Mouse (Mus musculus): Measurements from ENCODE around the gene Mageb2. TPM values are rescaled to one million over a fixed set of nuclear protein-coding genes. Genes with fewer than 3 reads are reported as not detected.
"Not testable (repeated sequence)": the region's sequence is repeated elsewhere in the genome, so short reads cannot be mapped to it uniquely, and the experiment has no call there.

Gene Mageb2
- total RNA-seq (2021): not detected
- long read RNA-seq, experiment 1: 0 reads
- long read RNA-seq, experiment 2: 0 reads

DNA sequence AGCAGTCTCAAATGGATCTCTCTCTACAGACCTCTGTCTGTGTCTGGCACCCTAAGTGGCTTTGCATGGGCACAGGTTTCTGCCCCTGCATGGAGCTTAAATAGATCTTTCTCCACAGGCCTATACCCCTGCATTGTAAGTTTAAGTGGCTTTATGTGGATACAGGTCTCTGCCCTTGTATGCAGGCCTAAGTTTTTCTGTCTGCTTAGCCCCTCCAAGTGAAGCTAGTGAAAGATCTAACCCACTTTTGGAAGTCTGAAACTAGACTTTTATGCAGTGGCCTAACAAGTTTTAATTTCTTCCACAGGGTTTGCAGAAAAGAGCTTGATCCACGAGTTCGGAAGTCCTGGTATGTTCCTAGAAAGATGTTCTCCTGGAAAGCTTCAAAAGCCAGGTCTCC, at the start of gene Mageb2:
Gene Mageb2 (plus strand): TSS at position 301 of the 400 bp plus-strand sequence.
- DNase-seq: not testable (repeated sequence)

DNA sequence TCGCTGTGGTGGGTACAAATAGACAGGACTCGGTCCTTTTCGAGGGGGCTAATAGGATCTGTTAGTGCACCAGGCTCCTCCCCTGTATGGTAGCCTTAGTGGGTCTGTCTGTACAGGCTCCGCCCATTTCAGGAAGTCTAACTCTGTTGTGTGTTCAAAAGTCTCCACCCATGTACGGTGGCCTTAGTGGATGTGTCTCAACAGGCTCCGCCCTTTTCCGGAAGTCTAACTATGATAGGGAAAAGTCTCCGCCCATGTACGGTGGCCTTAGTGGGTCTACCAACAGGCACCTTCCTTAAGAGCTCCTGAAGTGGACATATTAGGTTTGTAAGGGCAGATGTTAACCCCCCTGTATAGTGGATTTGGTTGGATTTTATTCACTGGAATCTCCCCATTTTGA, 18.2 kb upstream of the Mageb2 start:
- DNase-seq: not testable (repeated sequence)

Other genes with a start within 250 kb of the Mageb2 start
- gene Gm5072, start 60.8 kb downstream of the Mageb2 start, total RNA-seq (2021): not detected
- not detected for gene Gm8914, start 148.4 kb downstream of the Mageb2 start, total RNA-seq (2021)
- not detected for gene 1700084M14Rik, start 244.2 kb downstream of the Mageb2 start, total RNA-seq (2021)

All from heart, adult 18-20 months (tissue).